Mouse (Mus musculus): ENCODE measurements at regions not wholly inside any gene's neighbourhood (a gene's known extent, or its start where the extent isn't known, plus 50 kb on each side); places are given as distances from the start of the nearest gene placed in this dataset.

DNA sequence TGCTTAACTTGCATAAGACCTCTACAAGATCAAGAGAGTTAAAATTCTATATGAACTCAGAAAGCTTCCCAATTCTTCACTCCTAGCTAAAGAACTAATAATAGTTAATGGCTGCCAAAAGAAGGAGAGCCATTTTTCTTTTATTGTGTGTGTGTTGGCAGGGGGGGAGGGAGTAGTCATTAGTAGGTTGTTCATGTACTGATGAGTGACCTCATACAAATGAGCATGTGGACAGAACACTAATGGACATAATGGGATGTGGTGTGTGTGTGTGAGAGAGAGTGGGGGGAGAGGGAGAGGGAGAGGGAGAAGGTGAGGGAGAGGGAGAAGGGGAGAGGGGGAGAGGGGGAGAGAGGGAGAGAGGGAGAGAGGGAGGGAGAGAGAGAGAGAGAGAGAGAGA lies 118.3 kb upstream of the Nectin3 start:
- ATAC-seq (ENCODE audit: low FRiP score) = no peak
- Histone ChIP-seq H3K4me2 (no peak overlapping the region), H3K9ac (no peak overlapping the region), H3K27ac (no peak overlapping the region), H3K36me3 (no peaks in the 10 kb centered on the region), H3K27me3 (no peaks in the 10 kb centered on the region), H3K9me3 (no peaks in the 10 kb centered on the region), H3K4me1 (replicated peaks) (no peaks in the 10 kb centered on the region), H3K4me3 (no peak overlapping the region)

DNA sequence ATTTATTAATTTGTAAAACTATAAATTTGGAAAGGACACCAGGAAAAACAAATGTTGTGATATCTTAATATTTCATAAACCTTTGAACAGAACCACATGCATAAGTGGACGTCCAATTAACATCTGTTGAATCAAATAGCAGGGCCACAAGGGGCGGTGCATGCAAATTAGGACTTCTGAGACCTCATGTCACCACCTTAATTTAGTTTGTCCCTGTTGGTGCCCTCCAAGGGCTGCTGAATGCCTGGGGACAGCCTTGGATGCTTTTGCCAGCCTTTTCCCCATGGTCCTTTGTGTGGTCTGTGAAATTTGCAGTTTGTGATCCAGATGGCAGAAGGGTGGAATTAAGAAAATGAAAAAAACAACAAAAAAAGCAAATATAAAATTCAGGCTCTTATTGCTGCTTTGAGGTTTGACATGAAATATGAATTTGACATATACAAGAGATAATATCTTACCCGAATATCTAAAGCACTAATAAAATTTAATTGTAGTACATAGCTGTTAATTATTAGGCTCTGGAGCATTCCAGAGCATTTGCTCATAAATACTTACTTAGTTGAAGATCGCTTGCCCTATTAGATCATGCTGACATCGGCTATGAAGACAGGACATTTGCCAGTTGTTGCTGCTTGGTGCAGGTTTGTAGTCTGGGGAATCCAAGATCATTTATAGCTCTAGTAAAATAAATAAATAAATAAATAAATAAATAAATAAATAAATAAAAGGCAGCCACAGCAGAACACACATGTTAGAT lies 114.9 kb upstream of the Nectin3 start:
- no peak for ATAC-seq (ENCODE audit: low FRiP score)
- no peak overlapping the region for H3K9ac ChIP-seq
- no peak overlapping the region for H3K4me2 ChIP-seq
- no peaks in the 10 kb centered on the region for H3K9me3 ChIP-seq
- no peaks in the 10 kb centered on the region for H3K36me3 ChIP-seq
- H3K4me1 ChIP-seq (replicated peaks) = no peaks in the 10 kb centered on the region
- H3K4me3 ChIP-seq = no peak overlapping the region
- no peaks in the 10 kb centered on the region for H3K27me3 ChIP-seq
- H3K27ac ChIP-seq = no peak overlapping the region
- 72% methylated on average over 5 of the region's 5 CpGs for WGBS

DNA sequence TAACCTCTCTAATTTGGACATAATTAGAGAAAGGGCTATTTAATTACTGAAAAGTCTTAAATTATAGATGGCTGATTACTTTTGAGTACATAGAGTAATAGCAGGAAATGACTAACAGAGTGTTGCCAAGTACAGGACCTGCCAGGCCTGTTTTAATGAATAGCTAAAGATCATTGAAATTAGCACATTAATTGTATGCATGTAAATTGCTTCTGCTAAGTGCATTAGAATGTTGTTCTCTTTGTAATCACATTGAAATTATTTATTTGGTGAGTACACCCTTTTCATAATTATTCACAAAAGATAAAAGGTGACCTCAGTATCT lies 107.5 kb upstream of the Nectin3 start:
- 0 out of 2 replicates have a peak, but pooled peaks have one; percentile 18 for ATAC-seq (ENCODE audit: low FRiP score)
- Histone ChIP-seq H3K4me3 (no peak overlapping the region), H3K9ac (no peak overlapping the region), H3K4me1 (replicated peaks) (no peaks in the 10 kb centered on the region; the same call in 1 of the 2 replicates), H3K9me3 (no peaks in the 10 kb centered on the region), H3K27me3 (no peaks in the 10 kb centered on the region), H3K4me2 (no peak overlapping the region), H3K27ac (no peak overlapping the region), H3K36me3 (no peaks in the 10 kb centered on the region)

DNA sequence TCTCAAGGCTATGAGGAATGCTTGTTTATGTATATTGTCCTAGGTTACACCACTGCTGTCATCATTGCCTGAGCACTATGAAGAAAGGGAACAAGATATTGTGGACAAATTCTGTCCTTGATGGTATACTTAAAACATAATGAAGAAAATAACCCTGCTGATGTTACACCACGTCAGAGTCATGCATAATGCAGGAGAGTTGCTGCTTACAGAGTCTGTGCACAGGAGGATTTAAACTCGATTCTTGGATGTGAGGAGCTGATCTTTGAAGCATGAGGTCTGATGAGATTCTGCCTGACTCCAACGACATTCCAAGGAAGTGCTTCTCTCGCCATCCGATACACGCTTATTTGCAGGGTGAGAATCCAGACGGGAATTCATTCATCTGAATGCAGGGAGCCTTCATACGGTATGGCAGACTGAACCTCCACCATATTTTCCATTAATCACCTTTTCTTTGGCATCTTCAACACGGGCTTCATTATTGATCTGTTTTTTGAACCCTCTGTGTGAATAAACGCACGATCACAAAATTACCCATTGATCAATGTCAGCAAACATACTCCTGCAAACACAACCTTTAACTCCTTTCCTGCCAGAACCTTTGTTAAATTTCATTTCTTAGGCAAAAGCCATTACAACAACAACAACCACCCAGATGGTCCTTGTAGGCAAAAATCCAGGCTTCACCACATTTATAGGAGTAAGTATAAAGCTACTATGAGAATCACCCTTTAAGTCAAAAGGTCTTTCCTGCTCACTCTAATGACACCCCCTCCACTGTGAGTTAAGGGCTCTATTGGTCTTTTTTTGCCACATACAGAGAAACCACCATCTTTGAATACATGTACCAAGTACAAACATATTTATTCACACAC lies 106.9 kb upstream of the Nectin3 start:
- no peaks in the 10 kb centered on the region for H3K9me3 ChIP-seq
- peak overlapping the region; percentile 30 for H3K27ac ChIP-seq
- H3K4me1 ChIP-seq (replicated peaks) = no peaks in the 10 kb centered on the region; the same call in 1 of the 2 replicates
- no peak overlapping the region for H3K4me3 ChIP-seq
- no peaks in the 10 kb centered on the region for H3K27me3 ChIP-seq
- 39% methylated on average over 11 of the region's 11 CpGs for WGBS
- H3K9ac ChIP-seq = no peak overlapping the region
- ATAC-seq (ENCODE audit: low FRiP score) = peak; percentile 37; the same call in 1 of the 2 replicates
- peak overlapping the region; percentile 4; the same call in 1 of the 2 replicates for H3K4me2 ChIP-seq
- H3K36me3 ChIP-seq = no peaks in the 10 kb centered on the region

DNA sequence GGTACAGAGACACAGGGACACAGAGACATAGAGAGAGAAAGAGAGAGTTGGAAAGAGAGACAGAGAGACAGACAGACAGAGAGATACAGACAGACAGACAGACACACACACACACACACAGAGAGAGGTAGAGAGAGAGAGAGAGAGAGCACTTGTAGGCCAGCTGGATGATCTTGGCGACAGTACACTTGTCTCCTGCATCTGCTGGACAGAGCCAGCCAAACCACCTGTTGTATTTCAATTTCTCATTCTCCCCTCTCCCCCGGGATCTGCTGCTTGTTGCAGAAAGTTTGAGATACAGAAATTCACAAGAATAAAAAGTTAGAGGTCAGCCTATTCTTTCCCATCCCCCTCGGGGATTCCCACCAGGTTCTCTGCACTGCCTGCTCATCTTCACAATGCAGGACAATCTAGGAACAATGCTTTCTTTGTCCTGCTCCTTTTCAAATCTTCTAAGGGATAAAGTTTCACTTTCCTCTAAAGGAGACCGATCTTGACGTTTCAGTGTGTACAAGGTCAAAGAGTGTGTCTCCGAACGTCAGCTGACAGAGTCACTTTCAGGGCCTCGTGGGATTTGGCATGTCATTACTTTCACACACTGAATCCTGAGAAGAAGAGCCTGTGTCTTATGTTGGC lies 94.4 kb upstream of the Nectin3 start:
- Histone ChIP-seq H3K4me2 (no peak overlapping the region), H3K4me1 (replicated peaks) (no peaks in the 10 kb centered on the region), H3K36me3 (no peaks in the 10 kb centered on the region), H3K9me3 (no peaks in the 10 kb centered on the region), H3K27ac (no peak overlapping the region), H3K4me3 (no peak overlapping the region), H3K9ac (no peak overlapping the region), H3K27me3 (no peaks in the 10 kb centered on the region)
- WGBS = 9% methylated on average over 8 of the region's 8 CpGs
- no peak for ATAC-seq (ENCODE audit: low FRiP score)

DNA sequence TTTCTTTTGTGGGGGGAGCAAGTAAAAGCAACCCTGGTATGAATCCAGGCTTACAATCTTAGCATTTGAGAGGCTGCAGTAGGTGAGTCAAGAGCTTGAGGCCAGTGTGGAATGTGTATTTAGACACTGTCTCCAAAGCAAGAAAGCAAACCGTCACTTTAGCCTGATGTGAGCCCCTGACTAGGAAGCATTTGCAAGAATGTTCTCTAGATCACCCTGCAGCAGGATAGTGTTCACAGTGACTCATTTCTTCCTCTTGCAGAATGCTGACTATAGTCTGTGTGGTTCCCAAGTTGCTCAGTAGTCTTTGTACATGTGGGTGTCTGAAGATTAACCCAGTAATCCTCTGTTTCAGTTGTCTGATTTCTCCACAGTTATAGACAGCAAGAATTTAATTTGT lies 88.7 kb upstream of the Nectin3 start:
- no peak overlapping the region for H3K4me2 ChIP-seq
- ATAC-seq (ENCODE audit: low FRiP score) = no peak
- H3K9ac ChIP-seq = no peak overlapping the region
- H3K9me3 ChIP-seq = no peaks in the 10 kb centered on the region
- no peak overlapping the region for H3K27ac ChIP-seq
- no peaks in the 10 kb centered on the region for H3K4me1 ChIP-seq (replicated peaks)
- 79% methylated on average over 1 of the region's 1 CpGs for WGBS
- H3K36me3 ChIP-seq = no peaks in the 10 kb centered on the region
- H3K27me3 ChIP-seq = no peaks in the 10 kb centered on the region
- no peak overlapping the region for H3K4me3 ChIP-seq

DNA sequence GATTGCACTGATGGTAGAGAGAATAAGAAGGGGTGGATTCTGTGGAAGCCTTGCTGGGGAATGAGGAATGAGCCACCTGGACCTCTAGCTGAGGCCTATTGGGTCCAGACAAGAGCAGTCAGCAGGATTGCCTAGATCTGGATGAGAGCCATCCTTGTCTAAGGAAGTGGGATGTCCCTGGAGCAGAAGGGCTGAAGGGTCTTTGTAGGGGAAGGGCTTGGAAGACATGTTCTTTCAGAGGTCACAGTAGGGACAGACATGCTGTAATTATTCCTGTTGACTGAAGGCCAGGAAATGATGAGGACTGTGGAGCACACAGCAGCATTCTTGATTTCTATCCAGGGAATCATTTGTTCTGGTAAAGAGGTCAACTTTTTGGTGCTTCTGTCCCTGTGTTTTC lies 86.2 kb upstream of the Nectin3 start:
- H3K27ac ChIP-seq = no peak overlapping the region
- H3K4me1 ChIP-seq (replicated peaks) = no peaks in the 10 kb centered on the region
- no peaks in the 10 kb centered on the region for H3K27me3 ChIP-seq
- no peak overlapping the region for H3K4me2 ChIP-seq
- H3K4me3 ChIP-seq = no peak overlapping the region
- H3K36me3 ChIP-seq = no peaks in the 10 kb centered on the region
- no peaks in the 10 kb centered on the region for H3K9me3 ChIP-seq
- H3K9ac ChIP-seq = no peak overlapping the region
- ATAC-seq (ENCODE audit: low FRiP score) = no peak

DNA sequence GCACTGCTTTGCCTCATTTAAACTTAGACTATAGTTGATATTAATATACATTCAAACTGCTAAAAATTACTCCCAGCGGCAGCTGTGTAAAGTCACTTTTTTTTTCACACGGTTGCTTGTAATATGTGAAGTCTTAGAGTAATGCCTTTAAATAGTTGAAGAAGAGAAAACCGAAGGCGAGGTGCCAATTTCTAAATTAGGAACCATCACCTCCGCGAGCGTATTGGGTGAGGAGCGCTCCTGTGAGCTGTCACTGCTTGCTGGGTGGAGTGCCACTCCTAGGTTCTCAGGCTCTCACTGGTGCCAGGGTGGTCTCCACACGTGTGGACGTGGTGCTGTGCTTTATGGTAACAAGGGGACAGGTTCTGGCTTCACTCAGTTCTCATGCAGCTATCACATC lies 82.8 kb upstream of the Nectin3 start:
- ATAC-seq (ENCODE audit: low FRiP score) = no peak
- no peak overlapping the region for H3K4me3 ChIP-seq
- no peaks in the 10 kb centered on the region for H3K9me3 ChIP-seq
- no peak overlapping the region for H3K4me2 ChIP-seq
- no peak overlapping the region for H3K9ac ChIP-seq
- 90% methylated on average over 10 of the region's 10 CpGs for WGBS
- no peaks in the 10 kb centered on the region for H3K4me1 ChIP-seq (replicated peaks)
- no peaks in the 10 kb centered on the region for H3K27me3 ChIP-seq
- H3K36me3 ChIP-seq = no peaks in the 10 kb centered on the region
- no peak overlapping the region for H3K27ac ChIP-seq

DNA sequence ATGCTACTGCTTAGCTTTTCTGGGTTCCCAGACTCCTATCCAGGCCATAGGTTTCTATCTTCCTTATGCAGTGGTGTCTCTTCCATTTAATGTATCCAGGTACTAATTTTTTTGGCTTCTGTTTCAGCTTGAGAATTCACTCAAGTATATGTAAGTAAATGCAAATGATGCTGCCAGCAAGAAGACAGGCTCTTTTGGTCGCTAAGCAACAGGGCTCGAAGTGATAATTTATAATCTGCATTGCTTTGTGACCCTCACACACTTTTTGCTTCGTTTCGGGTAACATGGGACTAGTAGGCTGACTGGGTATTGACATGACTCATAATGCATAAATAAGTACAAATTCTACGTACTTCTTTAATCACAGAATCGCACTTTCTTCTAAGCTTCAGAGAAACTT lies 75.9 kb upstream of the Nectin3 start:
- H3K4me3 ChIP-seq = no peak overlapping the region
- ATAC-seq (ENCODE audit: low FRiP score) = no peak
- no peak overlapping the region for H3K4me2 ChIP-seq
- WGBS = 47% methylated on average over 6 of the region's 6 CpGs
- H3K4me1 ChIP-seq (replicated peaks) = no peaks in the 10 kb centered on the region
- H3K9me3 ChIP-seq = no peaks in the 10 kb centered on the region
- H3K27ac ChIP-seq = no peak overlapping the region
- H3K27me3 ChIP-seq = no peaks in the 10 kb centered on the region
- H3K9ac ChIP-seq = no peak overlapping the region
- H3K36me3 ChIP-seq = no peaks in the 10 kb centered on the region

DNA sequence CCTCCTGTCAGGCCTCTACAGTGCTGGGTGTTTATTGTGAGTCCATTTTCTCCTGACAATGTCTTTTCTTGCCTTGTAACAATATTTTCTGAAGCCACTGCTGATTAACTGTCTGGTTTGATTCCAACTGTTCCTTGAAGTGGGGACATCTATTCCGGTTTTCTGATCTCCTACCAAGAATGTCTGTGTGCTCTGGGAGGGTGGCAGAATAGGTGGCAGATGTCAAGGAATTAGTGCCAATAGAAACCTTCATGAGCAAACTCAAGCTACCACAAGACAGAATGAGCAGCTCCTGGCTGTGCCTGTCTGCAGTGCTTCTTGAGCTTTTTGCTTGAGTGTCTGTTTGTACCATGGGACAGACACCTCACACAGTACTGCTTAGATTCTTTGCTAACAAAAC lies 69.1 kb upstream of the Nectin3 start:
- no peak overlapping the region for H3K9ac ChIP-seq
- WGBS = 87% methylated on average over 1 of the region's 1 CpGs
- no peaks in the 10 kb centered on the region for H3K4me1 ChIP-seq (replicated peaks)
- no peak overlapping the region for H3K27ac ChIP-seq
- H3K4me2 ChIP-seq = no peak overlapping the region
- ATAC-seq (ENCODE audit: low FRiP score) = no peak
- H3K27me3 ChIP-seq = no peaks in the 10 kb centered on the region
- no peak overlapping the region for H3K4me3 ChIP-seq
- no peaks in the 10 kb centered on the region for H3K9me3 ChIP-seq
- H3K36me3 ChIP-seq = no peaks in the 10 kb centered on the region

DNA sequence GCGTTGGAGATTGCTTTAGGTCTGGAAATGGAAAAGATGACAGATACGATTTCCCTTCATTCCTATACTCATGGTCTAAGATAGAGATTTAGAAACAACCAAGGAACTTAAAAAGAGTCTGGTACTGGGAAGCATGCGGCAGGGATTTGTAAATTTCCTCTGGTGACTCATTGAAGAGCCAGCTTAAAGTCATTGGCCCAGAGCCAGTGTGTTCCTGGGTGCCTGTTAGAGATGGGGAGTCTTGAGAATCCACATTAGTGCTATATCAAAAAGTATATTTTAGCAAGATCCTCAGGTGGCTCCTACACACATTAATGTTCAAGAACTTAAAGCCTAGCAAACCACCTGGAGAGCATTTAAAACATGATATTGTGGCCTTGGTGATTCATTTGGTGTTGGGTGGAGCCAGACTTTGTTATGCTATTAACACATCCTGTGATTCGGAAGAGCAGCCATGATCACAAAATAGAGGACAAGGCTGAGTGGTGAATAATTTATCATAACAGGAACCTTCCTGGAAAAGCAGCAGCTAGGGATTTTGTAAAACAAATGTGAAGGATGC lies 67.8 kb upstream of the Nectin3 start:
- no peak for ATAC-seq (ENCODE audit: low FRiP score)
- Histone ChIP-seq H3K4me3 (no peak overlapping the region), H3K9me3 (no peaks in the 10 kb centered on the region), H3K27ac (no peak overlapping the region), H3K27me3 (no peaks in the 10 kb centered on the region), H3K4me1 (replicated peaks) (no peaks in the 10 kb centered on the region), H3K9ac (no peak overlapping the region), H3K36me3 (no peaks in the 10 kb centered on the region), H3K4me2 (no peak overlapping the region)
- WGBS = 91% methylated on average over 4 of the region's 4 CpGs

DNA sequence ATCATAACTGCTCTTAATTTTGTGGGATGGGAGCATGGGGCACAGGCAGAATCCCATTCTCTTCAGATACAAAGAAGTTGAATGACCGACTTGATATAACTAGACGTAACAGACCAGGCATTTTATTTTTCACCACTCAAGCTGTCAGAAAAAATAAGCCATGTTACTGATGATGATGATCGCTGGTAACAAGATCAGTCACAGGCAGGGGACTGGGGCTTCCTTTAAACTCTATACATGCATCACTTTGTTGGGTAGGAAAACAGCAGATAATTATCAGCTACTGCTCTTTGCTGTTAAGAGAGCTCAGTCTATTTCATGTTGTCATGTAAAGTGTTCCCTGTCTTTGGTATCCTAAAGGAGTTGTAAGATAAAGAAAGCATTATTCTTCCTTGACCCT lies 59.0 kb upstream of the Nectin3 start:
- H3K27me3 ChIP-seq = no peaks in the 10 kb centered on the region
- ATAC-seq (ENCODE audit: low FRiP score) = no peak

More for the DNA sequence above, 59.0 kb upstream of the Nectin3 start:
- Histone ChIP-seq H3K4me1 (replicated peaks) (no peaks in the 10 kb centered on the region), H3K36me3 (no peaks in the 10 kb centered on the region), H3K27ac (no peak overlapping the region), H3K4me3 (no peak overlapping the region), H3K9me3 (no peaks in the 10 kb centered on the region), H3K9ac (no peak overlapping the region), H3K4me2 (no peak overlapping the region)
- WGBS = 67% methylated on average over 3 of the region's 3 CpGs

All from hindbrain, embryonic 13.5 days (tissue).